Mouse (Mus musculus) kidney, adult 10 weeks (tissue): ENCODE data around the gene Smap1. TPM values are rescaled to one million over a fixed set of nuclear protein-coding genes. Genes with fewer than 3 reads are reported as not detected.

ENCODE experiments used
- polyA plus RNA-seq: library from polyadenylated mRNA; stranded (reverse); fragments of 350-450 nt; fragmentation: Illumina TruSeq; extraction: RNeasy Lipid Tissue Mini Kit (QIAGEN cat#74804); gene quantifications from one replicate; pipeline ENCODE4 v1.2.3, GENCODE M21; 2014; ENCODE audit warnings: low read depth, low replicate concordance

Gene Smap1
- 118 TPM for polyA plus RNA-seq

GRCm38 (mm10) chr1:23921711-23922529 is at the start of gene Smap1:
TSS of gene Smap1 (minus strand) at chr1:23922317.

Other genes starting within 250 kb of the Smap1 start
- gene B3gat2, start 160.6 kb downstream of the Smap1 start, polyA plus RNA-seq, result 37.4 TPM
- gene Sdhaf4, start 83.3 kb upstream of the Smap1 start, polyA plus RNA-seq, result 45.0 TPM
- gene Fam135a, start 178.0 kb upstream of the Smap1 start, polyA plus RNA-seq, result 49.8 TPM